Mouse (Mus musculus) left cerebral cortex, adult 11 months (tissue): ENCODE measurements around the gene Nck2.
"Not testable (repeated sequence)": the region's sequence is repeated elsewhere in the genome, so short reads cannot be mapped to it uniquely, and the experiment has no call there.

Experiments used
- DNase-seq: peaks from one replicate; pipeline ENCODE4 v3.0.0; 2022; ENCODE audit warnings: low spot score

Nck2 gene

DNA sequence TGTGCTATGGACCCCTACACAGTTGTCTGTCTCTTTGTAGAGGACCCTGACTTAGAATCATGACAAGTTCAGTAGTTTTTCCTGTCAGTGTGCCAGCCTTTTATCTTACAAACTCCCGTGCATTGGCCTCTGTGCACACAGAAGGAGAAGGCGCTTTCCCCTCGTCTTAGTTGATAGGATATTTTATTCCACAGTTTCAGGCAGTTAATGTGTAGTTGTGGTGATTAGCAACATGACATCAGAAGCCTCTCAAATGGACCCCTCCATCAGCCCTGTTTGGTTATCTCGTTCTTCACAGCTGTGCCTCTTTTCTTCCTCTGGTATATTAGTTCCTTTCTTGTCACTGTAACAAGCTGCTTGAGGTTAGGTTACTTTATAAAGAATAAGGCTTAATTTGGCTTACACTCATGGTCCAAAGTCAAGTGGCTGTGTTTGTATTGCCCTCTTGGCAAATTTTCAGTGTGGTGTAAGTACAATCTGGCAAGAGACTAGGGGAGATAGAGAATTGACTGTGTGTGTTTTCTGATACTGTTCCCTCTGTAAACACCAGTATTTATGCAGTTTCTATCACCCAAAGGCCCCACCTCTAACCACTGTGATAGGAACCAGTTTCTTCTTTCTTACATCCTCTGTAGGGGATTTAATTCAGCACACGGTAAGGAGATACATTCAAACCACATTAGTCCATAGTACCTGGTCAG is 89.8 kb downstream of the Nck2 start:
- no peak for DNase-seq

DNA sequence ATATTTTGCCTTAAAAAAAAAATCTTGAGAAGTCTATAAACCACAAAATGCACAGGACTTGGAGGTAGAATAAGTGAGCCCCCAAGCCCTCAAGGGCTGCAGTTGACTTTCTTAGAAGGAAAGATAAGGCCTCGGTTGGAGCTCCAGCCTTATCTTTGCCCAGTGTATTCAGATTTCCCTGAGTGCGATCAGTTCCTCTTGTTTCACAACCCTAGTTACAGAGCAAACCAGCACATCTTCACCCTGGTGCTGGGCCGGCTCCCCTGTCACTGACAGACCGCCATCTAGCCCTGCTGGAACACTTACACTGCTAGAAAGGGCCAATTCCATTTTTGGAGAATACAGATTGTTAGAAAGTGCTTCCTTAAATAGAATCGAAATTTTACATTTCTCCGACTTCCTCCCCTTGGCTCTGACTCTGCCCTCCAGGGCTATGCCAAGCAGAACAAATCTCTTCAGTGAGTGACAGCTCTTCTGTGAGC is 91.2 kb downstream of the Nck2 start:
- DNase-seq = no peak

DNA sequence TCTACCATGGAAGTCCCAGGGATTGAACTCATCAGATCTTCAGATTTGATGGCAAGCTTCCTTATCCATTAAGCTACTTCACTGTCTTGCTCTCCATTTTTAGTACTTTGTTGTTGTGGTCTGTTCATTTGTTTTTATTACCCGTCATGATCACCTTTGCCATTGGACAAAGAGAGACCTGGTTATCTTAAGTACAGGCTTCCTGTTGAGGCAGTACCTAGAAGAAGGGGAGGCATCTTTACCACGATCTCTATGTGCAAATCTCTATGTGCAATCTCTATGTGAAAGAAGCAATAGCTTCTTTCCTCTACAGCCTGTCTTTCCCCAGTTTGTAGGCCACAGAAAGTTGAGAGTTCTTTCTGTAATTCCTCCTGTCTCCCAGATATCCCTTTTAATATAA is 91.9 kb downstream of the Nck2 start:
- DNase-seq = no peak

DNA sequence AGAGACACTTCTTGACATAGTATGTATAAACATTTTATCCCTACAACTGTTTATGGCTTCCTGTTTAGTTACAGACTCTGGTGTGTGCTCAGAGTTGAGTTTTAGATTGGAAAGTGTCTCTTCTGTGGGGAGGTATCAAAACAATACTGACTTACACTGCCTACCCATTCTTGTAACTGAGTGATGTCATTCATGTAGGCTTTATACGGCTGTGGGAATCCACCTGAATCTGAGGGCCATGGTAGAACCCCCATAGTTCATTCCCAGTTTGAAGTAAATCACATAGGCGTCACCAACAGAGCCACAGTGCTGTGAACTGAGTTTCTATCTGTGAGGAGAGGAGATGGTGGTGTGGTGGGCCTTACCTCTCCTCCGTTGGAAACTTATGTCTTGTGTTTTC is 92.6 kb downstream of the Nck2 start:
- no peak for DNase-seq

DNA sequence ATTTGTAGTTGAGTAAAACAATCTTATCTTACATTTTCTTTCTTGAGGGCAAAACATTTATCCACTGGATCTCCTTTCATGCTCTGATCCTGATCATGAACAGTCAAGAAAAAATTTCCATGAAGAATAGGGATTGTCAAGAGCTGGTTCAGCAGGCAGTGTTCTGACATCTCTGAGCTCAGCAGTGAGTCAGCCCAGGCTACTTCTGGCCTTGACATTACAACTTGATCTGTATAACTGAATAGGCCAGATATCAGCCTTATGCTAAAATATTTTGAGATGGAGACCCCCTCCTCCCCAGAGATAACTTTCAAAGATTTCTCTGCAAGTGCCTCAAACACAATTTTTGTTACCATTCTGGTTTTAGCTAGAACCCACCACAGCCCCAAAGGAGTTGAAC is 93.1 kb downstream of the Nck2 start:
- no peak for DNase-seq

DNA sequence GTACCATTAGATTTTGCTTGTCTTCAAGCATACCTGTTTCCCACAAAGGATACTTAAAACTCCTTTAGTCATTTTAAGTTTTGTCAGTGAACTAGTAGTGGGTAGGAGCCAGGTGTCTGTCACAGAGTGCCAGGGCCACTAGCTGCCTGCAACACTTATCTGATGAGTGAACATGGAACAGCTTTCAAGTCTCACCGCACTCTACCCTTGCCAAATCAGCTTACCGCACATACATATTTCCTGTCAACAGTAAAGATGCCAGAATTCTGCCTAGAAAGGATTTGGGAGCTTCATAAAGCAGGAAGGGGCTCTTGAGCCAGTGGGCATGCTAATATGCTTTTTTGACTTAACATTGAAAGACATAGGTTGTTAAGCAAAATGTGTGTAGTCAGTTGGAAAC is 94.3 kb downstream of the Nck2 start:
- DNase-seq = no peak

DNA sequence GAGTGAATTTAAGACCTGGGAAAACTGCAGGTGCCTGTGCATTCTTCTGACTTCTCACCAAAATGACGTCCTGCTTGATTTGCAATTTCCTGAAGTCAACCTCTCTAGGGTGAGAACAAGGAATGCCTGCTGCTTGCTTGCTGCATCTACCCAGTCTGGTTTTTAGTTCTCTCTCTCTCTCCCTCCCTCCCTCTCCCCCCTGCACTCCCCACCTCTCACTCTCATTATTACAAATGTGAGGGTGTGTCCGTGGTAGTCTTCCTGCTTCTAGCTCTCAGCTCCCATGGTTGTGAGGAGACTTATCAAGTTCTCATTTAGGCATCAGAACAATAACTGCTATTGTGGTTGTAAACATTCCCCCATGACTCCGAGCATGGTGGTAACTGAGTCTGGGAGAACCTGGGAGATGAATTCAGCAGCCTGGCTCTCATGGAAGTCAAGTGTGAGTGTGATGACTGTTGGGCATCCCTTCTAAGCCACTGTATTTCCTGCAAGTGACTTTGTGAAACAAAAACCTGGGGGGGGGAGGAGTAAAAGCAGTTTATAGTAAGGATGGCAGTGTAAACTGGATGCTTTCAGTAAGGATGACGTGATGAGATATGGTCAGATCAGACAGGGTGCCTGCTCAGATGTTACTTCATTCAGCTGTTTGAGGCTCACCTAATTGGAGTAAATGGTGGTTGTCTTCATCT is 95.5 kb downstream of the Nck2 start:
- DNase-seq = no peak

DNA sequence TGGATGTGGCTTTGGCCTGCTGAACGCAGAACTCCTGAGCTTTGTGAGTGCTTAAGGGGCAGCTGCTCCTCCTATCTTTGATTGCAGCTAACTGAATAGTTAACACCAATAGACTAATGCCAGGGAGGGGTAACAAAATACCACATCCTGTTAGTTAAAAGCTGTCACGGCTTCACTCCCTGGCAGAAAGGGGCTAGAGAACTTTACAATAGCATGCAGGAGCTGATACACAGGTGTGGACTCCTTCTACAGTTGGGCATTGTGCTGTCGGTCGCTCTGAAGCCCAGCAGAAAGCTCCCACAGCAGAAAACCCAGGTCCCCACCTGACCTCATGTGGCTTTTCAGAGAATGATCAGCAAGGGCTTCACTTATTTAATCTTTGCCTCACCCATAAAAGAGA is 98.0 kb downstream of the Nck2 start:
- DNase-seq = no peak

DNA sequence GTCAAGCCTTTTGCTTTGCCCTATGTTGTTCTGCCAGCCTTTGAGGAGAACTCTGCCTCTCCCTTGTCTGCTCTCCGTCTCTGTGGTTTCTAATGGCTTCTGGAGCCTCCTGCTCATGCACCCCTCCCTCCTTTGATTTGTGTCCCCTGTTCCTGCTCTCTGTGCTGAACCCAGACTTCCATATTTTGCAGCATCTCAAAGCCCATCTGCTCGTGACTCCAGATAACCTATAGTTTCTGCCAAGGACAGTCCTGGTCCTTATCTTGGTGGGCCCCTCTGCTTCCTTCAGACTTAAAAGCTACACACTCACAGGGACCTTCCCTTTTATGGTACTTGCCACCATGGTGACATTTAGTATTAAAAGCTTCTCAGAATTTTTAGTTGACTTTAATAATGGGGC is 103.3 kb downstream of the Nck2 start:
- DNase-seq = no peak

DNA sequence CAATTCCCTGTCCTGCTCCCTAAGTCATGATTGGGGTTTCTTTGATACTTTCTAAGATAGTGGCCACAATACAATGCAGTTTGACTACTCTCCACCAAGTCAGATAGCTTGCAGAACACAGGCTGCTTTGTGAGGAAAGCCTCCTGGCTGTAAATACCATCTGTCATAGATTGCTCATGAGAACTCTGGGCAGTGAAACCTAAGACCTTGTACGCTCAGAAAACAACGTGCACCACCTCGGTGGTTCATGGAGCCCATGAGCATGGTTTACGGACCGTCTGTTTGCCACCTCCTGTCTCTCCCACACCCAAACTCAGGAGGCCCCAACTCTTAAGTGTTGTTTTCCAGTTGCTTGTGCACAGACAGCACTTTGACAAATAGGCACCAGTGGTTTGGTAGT is 104.4 kb downstream of the Nck2 start:
- DNase-seq = no peak

DNA sequence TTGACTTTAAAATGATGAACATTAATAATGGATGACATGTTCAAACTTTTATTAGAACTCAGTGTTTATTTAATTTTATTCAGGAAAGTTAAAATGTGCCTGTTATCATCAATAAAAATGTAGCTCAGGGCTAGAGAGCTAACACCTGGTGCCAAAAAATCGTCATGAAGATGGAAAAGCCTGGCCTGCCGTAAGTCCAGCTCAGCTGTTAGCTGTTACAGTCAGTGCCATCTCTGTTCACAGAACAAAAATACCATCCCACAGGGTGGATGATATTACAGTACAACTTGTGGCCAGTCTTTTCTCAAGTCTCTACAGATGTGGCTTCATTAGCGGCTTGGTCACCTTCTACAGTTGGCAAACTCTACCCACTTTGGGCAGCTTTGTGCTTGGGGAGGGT is 106.1 kb downstream of the Nck2 start:
- DNase-seq = no peak

DNA sequence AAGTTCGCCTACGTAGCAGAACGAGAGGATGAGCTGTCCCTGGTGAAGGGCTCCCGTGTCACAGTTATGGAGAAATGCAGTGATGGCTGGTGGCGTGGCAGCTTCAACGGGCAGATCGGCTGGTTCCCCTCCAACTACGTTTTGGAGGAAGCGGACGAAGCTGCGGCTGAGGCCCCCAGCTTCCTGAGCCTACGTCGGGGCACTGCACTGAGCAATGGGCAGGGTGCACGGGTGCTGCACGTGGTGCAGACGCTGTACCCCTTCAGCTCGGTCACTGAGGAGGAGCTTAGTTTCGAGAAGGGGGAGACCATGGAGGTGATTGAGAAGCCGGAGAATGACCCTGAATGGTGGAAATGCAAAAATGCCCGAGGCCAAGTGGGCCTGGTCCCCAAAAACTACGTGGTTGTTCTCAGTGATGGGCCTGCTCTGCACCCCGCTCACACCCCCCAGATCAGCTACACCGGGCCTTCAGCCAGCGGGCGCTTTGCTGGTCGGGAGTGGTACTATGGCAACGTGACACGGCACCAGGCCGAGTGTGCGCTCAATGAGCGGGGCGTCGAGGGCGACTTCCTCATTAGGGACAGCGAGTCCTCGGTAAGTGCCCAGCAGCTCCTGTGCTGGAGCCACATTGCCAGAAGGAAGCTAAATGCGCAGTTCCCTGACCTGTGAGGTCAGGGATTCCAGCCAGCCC is 109.8 kb downstream of the Nck2 start:
- not testable (repeated sequence) for DNase-seq

DNA sequence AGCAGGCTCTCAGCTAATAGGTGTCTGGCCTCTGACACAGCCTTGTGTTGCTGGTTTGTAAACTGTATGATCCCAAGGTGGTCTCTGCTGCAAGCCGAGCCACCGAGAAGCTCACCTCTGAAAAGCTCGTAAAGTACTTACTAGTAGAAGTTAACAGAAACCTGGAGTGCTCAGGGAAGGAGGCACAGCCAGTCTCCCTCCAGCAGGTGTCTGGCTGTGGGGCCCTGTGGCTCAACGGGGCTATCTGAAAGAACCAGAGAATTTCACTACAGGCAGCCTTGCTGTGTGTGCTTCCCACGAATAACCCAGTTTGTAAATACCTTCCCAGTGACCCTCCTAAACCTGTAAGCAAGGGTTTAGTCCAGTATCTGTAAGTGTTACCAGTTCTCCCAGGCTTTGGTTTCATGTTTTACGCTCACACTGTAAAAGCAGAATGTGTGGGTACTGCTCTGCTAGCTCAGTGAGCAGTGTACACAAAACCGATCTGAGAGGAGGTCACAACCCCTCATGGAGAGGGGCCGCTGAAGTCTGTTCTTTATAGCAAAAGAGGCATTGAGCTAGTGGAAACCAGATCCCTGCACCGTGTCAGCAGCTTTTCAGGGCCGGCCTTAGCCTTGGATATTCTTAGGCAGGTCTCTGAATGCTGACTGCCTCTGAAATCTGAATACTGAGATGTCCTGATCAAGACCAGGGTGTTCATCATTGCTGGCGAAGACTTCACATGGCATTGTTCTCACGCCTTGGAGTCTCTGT is 111.0 kb downstream of the Nck2 start:
- DNase-seq = no peak

DNA sequence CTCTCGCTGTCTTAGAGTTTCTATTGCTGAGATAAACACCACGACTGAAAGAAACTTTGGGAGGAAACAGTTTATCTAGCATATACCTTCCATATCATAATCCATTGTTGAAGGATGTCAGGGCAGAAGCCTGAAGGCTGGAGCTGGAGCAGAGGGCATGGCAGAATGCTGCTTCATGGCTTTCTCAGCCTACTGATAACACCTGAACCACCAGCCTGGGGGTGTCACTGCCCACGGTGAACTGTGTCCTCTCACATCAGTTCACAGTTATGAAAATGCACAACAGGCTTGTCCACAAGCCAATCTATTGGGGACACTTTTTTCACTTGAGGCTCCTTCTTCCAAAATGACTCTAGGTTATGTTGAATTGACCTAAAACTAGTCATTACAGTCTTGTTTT is 114.0 kb downstream of the Nck2 start:
- no peak for DNase-seq

DNA sequence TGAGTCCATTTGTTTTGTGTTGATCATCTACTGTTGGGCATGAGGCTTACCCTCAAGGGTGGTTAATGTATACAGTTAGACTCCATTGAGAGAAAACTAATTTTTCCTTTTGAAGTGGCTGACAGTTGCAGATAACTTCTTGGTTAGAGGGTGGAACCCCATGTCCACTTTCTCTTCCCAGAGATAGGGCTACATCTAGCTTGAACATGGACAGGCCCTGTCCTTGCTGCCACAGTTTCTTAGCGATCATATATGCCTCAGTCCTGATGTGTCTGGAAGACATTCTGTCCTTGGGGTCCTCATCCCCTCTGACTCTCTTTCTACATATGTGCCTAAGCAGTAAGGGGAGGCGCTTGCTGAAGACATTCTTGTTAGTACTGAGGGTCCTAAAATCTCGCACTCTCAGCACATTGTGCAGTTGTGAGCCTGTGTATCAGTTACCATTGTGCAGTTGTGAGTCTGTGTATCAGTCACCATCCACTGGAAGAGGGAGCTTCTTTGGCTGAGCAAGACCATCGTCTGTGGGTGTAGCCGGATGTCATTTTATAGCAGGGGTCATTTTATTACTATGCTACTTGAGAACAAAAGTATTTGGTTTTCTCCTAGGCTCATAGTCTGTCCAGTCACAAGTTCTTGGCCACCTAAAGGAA is 114.8 kb downstream of the Nck2 start:
- no peak for DNase-seq

DNA sequence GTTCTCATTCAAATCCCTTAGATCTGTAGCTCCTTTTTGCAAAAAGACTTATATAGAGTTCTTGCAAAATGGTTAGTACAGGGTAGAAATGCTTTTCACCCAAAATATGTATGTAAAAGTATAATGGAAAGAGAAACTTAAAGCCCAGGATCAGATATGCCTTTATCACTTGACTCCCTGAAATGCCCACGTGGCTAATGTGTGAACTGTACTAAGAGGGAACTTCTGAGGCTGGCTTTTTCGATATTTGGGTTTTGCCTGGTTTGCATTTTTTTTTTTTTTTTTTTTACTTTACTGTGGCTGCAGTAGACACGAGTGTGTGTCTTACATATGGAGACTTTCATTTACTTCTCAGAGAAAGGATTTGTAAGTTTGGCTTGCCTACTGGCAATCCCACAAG is 116.7 kb downstream of the Nck2 start:
- no peak for DNase-seq

DNA sequence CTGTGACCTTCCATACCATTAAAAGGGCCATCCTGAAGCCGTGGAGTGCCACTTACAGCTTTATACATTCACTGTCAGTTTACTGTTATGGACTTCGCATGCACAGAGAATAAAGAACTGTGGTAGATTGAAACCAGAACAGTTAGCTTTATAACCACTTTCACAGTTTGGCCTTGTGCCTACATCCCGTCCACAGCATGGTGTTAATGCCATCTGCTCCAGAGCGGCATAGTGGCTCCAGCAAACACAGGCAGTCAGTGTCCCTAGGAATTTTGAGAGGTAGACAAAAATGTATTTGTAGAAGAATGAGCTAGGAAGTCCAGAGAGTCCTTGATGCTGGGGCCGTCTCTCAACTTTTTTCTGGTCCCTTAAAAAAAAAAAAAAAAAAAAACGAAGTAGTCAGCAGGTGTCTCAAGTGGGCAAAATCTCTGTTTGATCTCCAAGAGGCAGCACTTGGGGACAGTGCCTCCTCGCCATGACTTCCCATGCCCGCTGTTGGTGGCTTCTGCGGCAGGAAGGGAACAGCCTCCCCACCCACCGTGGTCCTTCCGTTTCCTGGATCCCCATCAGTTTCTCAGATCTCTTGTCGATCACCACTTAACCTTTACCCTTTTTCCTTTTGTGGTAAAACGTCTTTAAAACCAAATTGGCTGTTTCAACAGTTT is 117.8 kb downstream of the Nck2 start:
- DNase-seq = no peak

DNA sequence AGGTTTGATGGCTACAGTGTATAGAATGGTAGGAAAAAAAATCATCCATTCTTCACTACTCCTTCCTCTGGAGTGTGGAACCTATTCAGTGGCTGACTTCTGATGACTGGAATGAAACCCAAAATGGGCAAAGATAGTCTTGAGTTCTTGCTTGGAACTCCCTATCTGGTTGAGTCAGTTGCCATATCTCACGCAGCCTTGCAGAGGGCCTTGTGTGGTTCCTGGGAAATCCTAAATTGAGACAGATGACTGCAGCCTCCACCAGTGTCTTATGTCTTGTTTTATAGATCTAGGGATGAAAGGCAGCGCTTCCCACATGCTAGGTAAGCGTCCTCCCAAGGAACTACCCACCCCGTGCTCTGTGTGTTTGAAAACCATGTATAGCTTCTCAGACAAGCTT is 120.9 kb downstream of the Nck2 start:
- DNase-seq = no peak

DNA sequence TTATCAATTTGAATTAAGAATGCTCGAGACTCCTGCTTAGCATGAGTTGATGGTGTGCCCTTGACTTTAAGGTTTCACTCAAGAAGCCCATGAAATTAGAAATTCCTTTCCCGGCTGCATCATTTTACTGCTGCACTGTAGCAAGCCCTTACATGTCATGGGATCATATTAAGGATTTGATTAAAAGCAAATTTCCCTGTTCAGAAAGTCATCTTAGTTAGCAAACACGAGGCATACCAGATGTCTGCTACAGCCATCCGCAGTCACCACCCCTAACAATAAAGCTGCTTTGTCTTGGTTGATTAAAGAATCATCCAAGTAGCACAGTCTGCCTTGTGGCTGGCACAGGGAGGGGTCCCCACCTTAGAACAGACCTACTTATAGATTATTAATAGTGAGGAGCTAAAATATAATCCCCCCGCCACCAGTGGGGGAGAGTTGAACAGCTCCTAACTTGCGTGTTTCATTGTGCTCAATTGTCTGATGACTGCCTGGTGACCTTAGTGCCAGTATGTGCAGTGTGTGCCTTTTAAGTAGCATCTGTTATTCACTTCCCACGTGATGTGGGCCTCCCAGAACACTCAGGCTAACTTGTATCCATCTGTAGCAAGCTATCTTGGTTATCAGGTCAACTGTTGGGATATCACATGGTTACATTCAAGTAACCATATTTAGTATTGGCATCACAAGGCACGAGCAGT is 122.4 kb downstream of the Nck2 start:
- DNase-seq = no peak

DNA sequence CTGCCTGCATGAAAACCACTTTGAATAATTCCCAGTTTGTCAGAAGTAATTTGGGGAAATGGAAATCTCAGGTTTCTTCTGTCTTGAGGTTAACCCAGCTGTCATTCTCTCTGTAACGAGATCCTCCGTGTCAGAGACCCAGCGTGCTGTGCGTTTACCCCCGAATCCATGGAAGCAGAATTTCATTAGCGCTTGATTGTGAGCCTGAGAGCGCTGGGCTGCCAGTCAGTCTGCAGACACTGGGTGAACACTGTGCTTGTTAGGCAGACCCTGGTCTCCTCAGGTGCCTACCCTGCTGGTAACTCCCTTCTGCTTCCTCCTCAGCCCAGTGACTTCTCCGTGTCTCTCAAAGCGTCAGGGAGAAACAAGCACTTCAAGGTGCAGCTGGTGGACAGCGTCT is 124.4 kb downstream of the Nck2 start:
- no peak for DNase-seq

DNA sequence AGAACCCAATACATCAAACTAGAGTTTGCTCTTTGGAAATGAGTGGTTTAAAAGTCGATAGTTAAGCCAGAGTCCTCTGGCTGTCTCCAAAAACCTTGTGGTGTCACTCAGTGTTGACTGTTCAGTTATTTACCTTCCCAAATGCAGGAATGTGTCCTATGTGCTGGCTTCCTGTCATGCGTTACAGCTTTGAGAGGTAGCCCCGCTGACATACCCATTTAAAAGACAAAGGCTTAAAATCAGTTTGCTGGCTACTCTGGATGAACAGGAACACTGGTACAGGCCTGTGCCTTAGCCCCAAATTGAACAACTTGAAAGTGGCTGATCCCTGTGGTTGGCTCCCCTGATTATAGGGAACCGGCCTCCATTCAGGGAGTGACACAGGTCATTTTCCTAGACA is 126.7 kb downstream of the Nck2 start:
- DNase-seq = no peak
